Mouse (Mus musculus): ENCODE data around the gene Olfr713.

Gene Olfr713

GRCm38 (mm10) chr7:107030874-107031273 is at the start of gene Olfr713:
Olfr713 (plus strand) TSS chr7:107031174.
- DNase-seq (ENCODE audit: low spot score): no peak

GRCm38 (mm10) chr7:106985236-106985635 is 45.7 kb upstream of the Olfr713 start:
- no peak for DNase-seq (ENCODE audit: low spot score)

GRCm38 (mm10) chr7:107000798-107001197 is 30.2 kb upstream of the Olfr713 start:
- DNase-seq (ENCODE audit: low spot score): no peak

- no peak for DNase-seq (ENCODE audit: low spot score)
Measured at GRCm38 (mm10) chr7:107004169-107004568, 26.8 kb upstream of the Olfr713 start.

DNA sequence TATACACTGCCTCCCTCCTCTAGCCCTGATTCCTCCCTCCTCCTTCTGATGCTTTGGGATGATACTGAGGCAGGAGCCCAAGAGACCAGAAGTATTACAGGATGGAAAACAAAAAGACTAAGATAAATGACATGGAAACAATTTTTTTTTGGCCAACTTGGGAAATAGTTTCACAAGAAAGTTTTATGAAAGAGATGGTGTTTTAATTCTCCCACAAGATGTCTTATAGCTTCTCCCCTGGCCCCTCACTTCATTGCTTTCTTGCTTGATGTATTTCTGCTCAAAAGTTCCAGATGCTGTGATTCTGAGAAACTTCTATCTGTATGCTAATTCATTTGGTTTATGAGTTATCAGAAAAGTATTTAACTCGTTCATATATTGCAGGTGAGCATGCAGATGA is 25.0 kb upstream of the Olfr713 start, which contains the start of gene Olfr2:
Gene Olfr2, minus strand, starts transcription at position 101 of the 400 bp plus-strand sequence.
- no peak for DNase-seq (ENCODE audit: low spot score)

GRCm38 (mm10) chr7:107039934-107040563 is 9.1 kb downstream of the Olfr713 start:
- no peak for DNase-seq (ENCODE audit: low spot score)

DNA sequence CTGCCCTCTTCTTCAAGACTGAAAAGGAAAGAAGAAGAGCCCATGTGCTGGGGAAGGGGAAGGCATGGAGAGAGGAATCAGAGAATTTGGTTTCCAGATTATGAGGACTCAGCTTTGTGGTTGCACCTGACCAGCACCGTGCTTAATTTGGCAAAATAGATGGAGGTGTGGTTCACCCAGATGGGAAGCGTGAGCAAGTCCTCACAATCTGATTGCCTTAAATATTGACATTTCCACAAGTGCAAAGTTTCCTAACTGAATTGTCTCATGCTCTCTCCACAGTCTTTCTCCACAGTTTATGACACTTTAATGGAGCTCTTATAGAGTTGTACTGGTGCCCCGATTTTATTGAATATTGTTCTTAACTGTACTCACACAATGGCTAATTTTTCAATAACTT is 12.2 kb downstream of the Olfr713 start:
- DNase-seq (ENCODE audit: low spot score): no peak

DNA sequence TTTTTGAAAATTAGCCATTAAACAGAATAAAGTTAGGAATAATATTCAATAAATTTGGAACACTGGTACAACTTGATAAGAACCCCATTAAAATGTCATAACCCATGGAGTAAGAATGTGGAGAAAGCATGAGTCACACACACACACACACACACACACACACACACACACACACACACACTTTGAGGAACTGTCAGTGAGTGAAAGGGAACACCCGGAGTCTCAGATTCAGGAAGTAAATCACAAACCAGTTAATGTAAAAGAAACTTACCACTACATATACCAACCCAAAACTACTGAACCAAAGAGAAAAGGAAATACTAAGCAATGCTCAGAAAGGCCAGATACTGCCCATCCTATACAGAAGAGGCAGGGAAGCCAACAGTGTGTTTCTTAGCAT is 13.4 kb downstream of the Olfr713 start:
- DNase-seq (ENCODE audit: low spot score): no peak

GRCm38 (mm10) chr7:107045833-107046232 is 14.9 kb downstream of the Olfr713 start:
- no peak for DNase-seq (ENCODE audit: low spot score)

DNA sequence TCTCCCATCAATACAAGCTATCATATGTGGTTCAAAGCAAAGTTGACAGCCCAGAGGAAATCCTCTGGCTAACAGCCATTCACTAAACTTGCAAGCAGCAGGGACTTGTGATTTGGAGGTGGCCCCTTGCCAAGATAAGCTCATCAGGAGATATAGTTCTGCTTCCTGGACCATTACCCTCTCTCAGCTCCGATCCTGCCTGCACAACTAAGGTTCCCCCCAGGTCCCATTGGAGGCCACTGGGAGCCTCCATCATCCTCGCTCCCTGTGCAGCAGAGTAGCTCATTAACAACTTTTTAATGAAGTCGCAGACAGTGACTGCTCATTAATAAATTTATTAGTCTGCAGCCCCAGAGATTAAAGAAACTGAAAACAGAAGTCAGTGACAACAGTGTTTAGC is 16.6 kb downstream of the Olfr713 start:
- DNase-seq (ENCODE audit: low spot score): no peak

DNA sequence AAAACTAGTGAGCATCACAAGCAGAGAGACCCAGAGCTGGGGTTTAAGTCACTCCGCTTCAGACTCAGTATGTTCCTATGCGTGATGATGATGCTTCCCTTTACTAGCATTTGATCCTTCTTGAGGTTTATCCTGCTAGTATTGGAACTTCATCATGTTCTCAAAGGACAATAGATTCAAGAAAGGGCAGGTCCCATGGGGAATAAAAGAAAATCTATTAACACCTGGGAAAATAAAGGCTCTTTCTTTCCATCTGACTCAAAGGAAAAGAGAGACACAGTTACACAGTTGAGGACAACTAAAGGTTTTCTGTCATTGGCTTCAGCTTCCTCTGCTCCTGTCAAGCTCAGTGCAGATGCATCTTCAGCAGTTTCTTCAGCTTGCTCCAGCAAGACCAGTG is 39.7 kb downstream of the Olfr713 start, which contains the start of gene Olfr714:
Gene Olfr714, plus strand, starts transcription at position 301 of the 400 bp plus-strand sequence.
- DNase-seq (ENCODE audit: low spot score): no peak
